Mouse (Mus musculus): ENCODE measurements at regions not wholly inside any gene's neighbourhood (a gene's known extent, or its start where the extent isn't known, plus 50 kb on each side); places are given as distances from the start of the nearest gene placed in this dataset.

GRCm38 (mm10) chr3:143369002-143369401 is 487.2 kb upstream of the Pkn2 start:
- Histone ChIP-seq H3K27me3 (replicated peaks; ENCODE audit: control insufficient read depth, insufficient read depth, low read length) (no peaks in the 10 kb centered on the region), H3K4me1 (replicated peaks; ENCODE audit: control insufficient read depth, insufficient read depth, low read length) (no peaks in the 10 kb centered on the region), H3K9me3 (ENCODE audit: control insufficient read depth, low read length) (no peaks in the 10 kb centered on the region), H3K9ac (ENCODE audit: low read depth, low read length) (no peak overlapping the region), H3K36me3 (ENCODE audit: control insufficient read depth, insufficient read depth, low read length) (no peaks in the 10 kb centered on the region), H3K4me2 (no peak overlapping the region), H3K4me3 (ENCODE audit: low read depth, low read length) (no peak overlapping the region), H3K27ac (ENCODE audit: low read depth, low read length) (no peak overlapping the region)
- WGBS, result 81% methylated on average over 1 of the region's 1 CpGs
- DNase-seq (ENCODE audit: low spot score), result no peak
- ATAC-seq (replicated peaks; ENCODE audit: low FRiP score), result no peak

- Histone ChIP-seq H3K9me3 (ENCODE audit: control insufficient read depth, low read length) (no peaks in the 10 kb centered on the region), H3K27me3 (replicated peaks; ENCODE audit: control insufficient read depth, insufficient read depth, low read length) (no peaks in the 10 kb centered on the region), H3K27ac (ENCODE audit: low read depth, low read length) (no peak overlapping the region), H3K4me3 (ENCODE audit: low read depth, low read length) (no peak overlapping the region), H3K4me2 (no peak overlapping the region), H3K9ac (ENCODE audit: low read depth, low read length) (no peak overlapping the region), H3K4me1 (replicated peaks; ENCODE audit: control insufficient read depth, insufficient read depth, low read length) (no peaks in the 10 kb centered on the region), H3K36me3 (ENCODE audit: control insufficient read depth, insufficient read depth, low read length) (no peaks in the 10 kb centered on the region)
- ATAC-seq (replicated peaks; ENCODE audit: low FRiP score), result no peak
- DNase-seq (ENCODE audit: low spot score), result no peak
- 83% methylated on average over 7 of the region's 7 CpGs for WGBS
Observed at GRCm38 (mm10) chr3:143340032-143340431, 458.2 kb upstream of the Pkn2 start.

DNA sequence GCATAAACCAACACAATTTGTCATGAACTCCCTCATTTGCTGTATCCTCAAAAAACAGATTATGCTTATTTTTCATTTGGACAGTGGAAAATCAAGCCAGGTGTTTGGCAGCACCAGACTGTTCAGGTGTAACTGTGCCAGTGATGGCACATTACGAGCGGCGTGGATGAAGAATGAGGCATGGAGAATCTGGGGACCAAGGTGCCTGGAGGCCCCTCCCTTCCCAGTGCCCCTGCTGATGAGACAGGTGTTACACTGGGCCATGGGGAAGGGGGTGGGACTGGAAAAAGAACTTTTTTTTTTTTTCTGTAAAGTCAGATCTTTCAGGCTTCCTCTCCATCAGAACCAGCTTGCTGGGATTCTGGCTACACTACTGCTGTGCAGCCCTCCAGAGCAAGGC is 451.5 kb upstream of the Pkn2 start:
- ATAC-seq (replicated peaks; ENCODE audit: low FRiP score) (no peak), DNase-seq (ENCODE audit: low spot score) (no peak)
- H3K36me3 ChIP-seq (ENCODE audit: control insufficient read depth, insufficient read depth, low read length), result no peaks in the 10 kb centered on the region
- H3K4me3 ChIP-seq (ENCODE audit: low read depth, low read length), result no peak overlapping the region
- H3K4me2 ChIP-seq, result no peak overlapping the region
- 94% methylated on average over 3 of the region's 3 CpGs for WGBS
- H3K4me1 ChIP-seq (replicated peaks; ENCODE audit: control insufficient read depth, insufficient read depth, low read length), result no peaks in the 10 kb centered on the region
- H3K9me3 ChIP-seq (ENCODE audit: control insufficient read depth, low read length), result no peaks in the 10 kb centered on the region
- no peak overlapping the region for H3K27ac ChIP-seq (ENCODE audit: low read depth, low read length)
- no peak overlapping the region for H3K9ac ChIP-seq (ENCODE audit: low read depth, low read length)
- H3K27me3 ChIP-seq (replicated peaks; ENCODE audit: control insufficient read depth, insufficient read depth, low read length), result no peaks in the 10 kb centered on the region

DNA sequence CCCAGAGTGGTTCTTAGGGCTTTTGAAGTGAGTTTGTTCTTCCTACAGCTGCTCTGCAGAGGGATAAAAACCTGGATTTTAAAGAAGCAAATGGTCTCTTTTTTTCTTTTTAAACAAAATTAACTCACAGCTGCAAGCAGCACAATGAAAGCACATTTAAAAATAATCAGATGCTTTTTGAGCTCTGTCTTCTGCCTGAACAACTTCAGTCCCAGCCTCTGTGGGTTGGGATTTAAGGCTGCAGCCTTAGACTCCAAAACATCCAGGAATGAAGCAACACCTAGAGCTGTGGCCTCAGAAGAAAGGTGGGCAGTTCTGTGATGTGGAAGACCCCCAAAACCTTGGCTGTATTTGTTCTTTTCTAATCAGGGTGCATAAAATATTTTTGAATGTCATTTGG is 446.7 kb upstream of the Pkn2 start:
- Histone ChIP-seq H3K27me3 (replicated peaks; ENCODE audit: control insufficient read depth, insufficient read depth, low read length) (no peaks in the 10 kb centered on the region), H3K4me3 (ENCODE audit: low read depth, low read length) (no peak overlapping the region)
- ATAC-seq (replicated peaks; ENCODE audit: low FRiP score), result no peak

DNA sequence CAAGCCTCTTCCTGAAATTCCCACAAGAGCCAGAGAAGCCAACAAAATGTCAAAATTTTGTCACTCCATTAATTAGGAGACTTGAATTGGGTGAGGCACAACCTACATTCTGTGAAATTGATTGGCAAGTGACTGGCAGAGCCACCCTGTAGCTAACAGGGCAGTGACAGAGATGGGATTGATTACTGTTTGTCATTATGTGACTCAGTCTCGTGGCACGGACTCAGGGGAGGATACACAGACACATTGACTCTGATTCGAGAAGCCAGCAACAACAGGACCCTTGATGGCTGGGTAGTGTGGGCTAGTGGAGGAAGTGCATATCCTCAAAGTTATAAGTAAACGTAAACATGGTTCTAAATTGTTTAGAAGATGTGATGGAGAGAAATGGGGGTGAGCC is 445.8 kb upstream of the Pkn2 start:
- H3K4me3 ChIP-seq (ENCODE audit: low read depth, low read length), result no peak overlapping the region
- ATAC-seq (replicated peaks; ENCODE audit: low FRiP score) (no peak), DNase-seq (ENCODE audit: low spot score) (no peak)
- no peak overlapping the region for H3K9ac ChIP-seq (ENCODE audit: low read depth, low read length)
- 58% methylated on average over 4 of the region's 4 CpGs for WGBS
- no peaks in the 10 kb centered on the region for H3K36me3 ChIP-seq (ENCODE audit: control insufficient read depth, insufficient read depth, low read length)
- no peak overlapping the region for H3K27ac ChIP-seq (ENCODE audit: low read depth, low read length)
- H3K27me3 ChIP-seq (replicated peaks; ENCODE audit: control insufficient read depth, insufficient read depth, low read length), result no peaks in the 10 kb centered on the region
- H3K9me3 ChIP-seq (ENCODE audit: control insufficient read depth, low read length), result no peaks in the 10 kb centered on the region
- H3K4me1 ChIP-seq (replicated peaks; ENCODE audit: control insufficient read depth, insufficient read depth, low read length), result no peaks in the 10 kb centered on the region
- H3K4me2 ChIP-seq, result no peak overlapping the region

More for the DNA sequence above, 446.7 kb upstream of the Pkn2 start:
- H3K9me3 ChIP-seq (ENCODE audit: control insufficient read depth, low read length), result no peaks in the 10 kb centered on the region
- H3K9ac ChIP-seq (ENCODE audit: low read depth, low read length), result no peak overlapping the region
- no peak overlapping the region for H3K27ac ChIP-seq (ENCODE audit: low read depth, low read length)
- H3K36me3 ChIP-seq (ENCODE audit: control insufficient read depth, insufficient read depth, low read length), result no peaks in the 10 kb centered on the region
- no peak overlapping the region for H3K4me2 ChIP-seq
- no peak for DNase-seq (ENCODE audit: low spot score)
- no peaks in the 10 kb centered on the region for H3K4me1 ChIP-seq (replicated peaks; ENCODE audit: control insufficient read depth, insufficient read depth, low read length)

DNA sequence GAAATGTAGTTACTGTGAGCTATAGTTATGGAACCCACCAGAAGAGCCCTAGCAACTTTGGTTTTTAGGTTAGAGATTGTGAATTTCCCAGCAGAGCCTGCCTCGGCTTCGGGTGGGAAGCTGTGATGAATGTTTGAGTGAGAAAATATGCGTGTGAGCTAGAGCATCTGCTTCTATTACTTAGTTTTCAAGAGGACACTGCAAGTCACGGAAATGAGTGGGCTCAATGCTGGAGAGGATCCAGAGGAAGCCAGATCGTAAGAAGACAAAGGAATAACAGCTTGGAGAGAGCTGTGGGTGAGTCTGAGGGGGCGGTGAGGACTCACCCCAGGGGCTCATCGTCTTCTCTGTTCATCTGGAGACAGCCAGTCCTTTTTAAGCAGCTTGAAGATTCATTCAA is 434.7 kb upstream of the Pkn2 start:
- Histone ChIP-seq H3K4me3 (ENCODE audit: low read depth, low read length) (no peak overlapping the region), H3K9me3 (ENCODE audit: control insufficient read depth, low read length) (no peaks in the 10 kb centered on the region), H3K9ac (ENCODE audit: low read depth, low read length) (no peak overlapping the region), H3K4me2 (no peak overlapping the region), H3K36me3 (ENCODE audit: control insufficient read depth, insufficient read depth, low read length) (no peaks in the 10 kb centered on the region), H3K27ac (ENCODE audit: low read depth, low read length) (no peak overlapping the region), H3K4me1 (replicated peaks; ENCODE audit: control insufficient read depth, insufficient read depth, low read length) (no peaks in the 10 kb centered on the region), H3K27me3 (replicated peaks; ENCODE audit: control insufficient read depth, insufficient read depth, low read length) (no peaks in the 10 kb centered on the region)
- no peak for ATAC-seq (replicated peaks; ENCODE audit: low FRiP score)
- no peak for DNase-seq (ENCODE audit: low spot score)
- 74% methylated on average over 7 of the region's 7 CpGs for WGBS

DNA sequence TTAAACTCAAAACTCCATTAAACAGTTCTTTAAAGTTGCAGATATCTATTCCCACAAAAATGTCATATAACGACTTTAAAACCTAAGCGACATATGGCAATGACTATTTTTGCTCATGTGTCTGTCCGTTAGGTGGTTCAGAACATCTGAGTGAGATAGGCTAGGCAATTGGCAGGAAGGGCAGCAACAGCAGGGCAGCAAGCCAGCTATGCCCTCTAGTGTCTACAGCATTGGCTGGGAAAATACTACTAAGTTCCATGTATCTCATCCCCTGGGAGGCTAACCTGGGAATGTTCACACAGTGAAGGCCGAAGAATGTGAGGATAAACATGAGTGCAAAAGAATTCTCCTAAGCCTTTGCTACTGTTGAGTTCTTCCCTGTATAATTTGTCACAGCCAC is 410.0 kb upstream of the Pkn2 start:
- no peaks in the 10 kb centered on the region for H3K9me3 ChIP-seq (ENCODE audit: control insufficient read depth, low read length)
- H3K27me3 ChIP-seq (replicated peaks; ENCODE audit: control insufficient read depth, insufficient read depth, low read length), result no peaks in the 10 kb centered on the region
- DNase-seq (ENCODE audit: low spot score) (no peak), ATAC-seq (replicated peaks; ENCODE audit: low FRiP score) (no peak)
- no peaks in the 10 kb centered on the region for H3K4me1 ChIP-seq (replicated peaks; ENCODE audit: control insufficient read depth, insufficient read depth, low read length)
- H3K36me3 ChIP-seq (ENCODE audit: control insufficient read depth, insufficient read depth, low read length), result no peaks in the 10 kb centered on the region
- no peak overlapping the region for H3K9ac ChIP-seq (ENCODE audit: low read depth, low read length)
- 79% methylated on average over 4 of the region's 4 CpGs for WGBS
- H3K4me3 ChIP-seq (ENCODE audit: low read depth, low read length), result no peak overlapping the region
- no peak overlapping the region for H3K4me2 ChIP-seq
- no peak overlapping the region for H3K27ac ChIP-seq (ENCODE audit: low read depth, low read length)

DNA sequence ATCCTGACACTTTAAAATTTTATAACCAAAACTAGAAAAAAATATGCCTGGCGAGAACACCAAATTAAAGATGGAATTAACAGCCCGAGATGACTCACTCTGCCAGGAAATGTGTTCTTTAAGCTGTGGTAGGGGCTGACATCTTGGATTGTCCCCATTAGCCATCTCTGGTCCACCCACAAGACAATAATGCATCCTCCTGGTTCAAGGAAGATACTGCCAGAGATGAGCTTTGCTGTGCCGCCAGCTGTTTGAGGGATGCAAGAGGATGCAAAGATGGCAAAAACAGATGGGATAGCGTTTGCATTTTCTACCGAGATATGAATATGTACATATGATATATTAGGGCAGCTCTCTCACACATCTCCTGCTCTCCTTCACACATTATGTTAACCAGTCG is 382.3 kb upstream of the Pkn2 start:
- Histone ChIP-seq H3K27ac (ENCODE audit: low read depth, low read length) (no peak overlapping the region), H3K36me3 (ENCODE audit: control insufficient read depth, insufficient read depth, low read length) (no peaks in the 10 kb centered on the region), H3K9me3 (ENCODE audit: control insufficient read depth, low read length) (no peaks in the 10 kb centered on the region), H3K4me3 (ENCODE audit: low read depth, low read length) (no peak overlapping the region), H3K27me3 (replicated peaks; ENCODE audit: control insufficient read depth, insufficient read depth, low read length) (no peaks in the 10 kb centered on the region), H3K4me1 (replicated peaks; ENCODE audit: control insufficient read depth, insufficient read depth, low read length) (no peaks in the 10 kb centered on the region), H3K9ac (ENCODE audit: low read depth, low read length) (no peak overlapping the region), H3K4me2 (no peak overlapping the region)
- 80% methylated on average over 6 of the region's 6 CpGs for WGBS
- no peak for ATAC-seq (replicated peaks; ENCODE audit: low FRiP score)
- DNase-seq (ENCODE audit: low spot score), result no peak

DNA sequence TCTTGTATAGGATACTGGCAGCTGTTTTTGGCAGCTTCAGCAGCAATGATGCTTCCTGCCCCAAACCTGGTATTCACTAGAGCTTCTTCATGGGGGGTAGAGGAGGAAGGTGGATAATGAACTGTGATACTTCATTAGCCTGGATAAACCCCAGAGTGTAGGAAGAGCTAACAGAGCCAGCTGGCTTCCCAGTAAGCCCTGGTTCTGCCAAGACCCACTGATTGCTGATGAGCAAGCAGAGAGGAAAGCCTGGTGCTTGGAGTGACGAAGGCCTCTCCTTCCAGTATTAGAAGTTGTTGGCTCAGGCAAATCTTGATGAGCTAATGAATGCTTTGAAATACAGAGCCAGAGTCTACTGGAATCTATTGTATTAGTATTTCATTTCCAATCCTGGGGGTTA is 370.8 kb upstream of the Pkn2 start:
- DNase-seq (ENCODE audit: low spot score) (no peak), ATAC-seq (replicated peaks; ENCODE audit: low FRiP score) (no peak)
- Histone ChIP-seq H3K4me2 (no peak overlapping the region), H3K36me3 (ENCODE audit: control insufficient read depth, insufficient read depth, low read length) (no peaks in the 10 kb centered on the region), H3K9me3 (ENCODE audit: control insufficient read depth, low read length) (no peaks in the 10 kb centered on the region), H3K4me3 (ENCODE audit: low read depth, low read length) (no peak overlapping the region), H3K4me1 (replicated peaks; ENCODE audit: control insufficient read depth, insufficient read depth, low read length) (no peaks in the 10 kb centered on the region), H3K9ac (ENCODE audit: low read depth, low read length) (no peak overlapping the region), H3K27me3 (replicated peaks; ENCODE audit: control insufficient read depth, insufficient read depth, low read length) (no peaks in the 10 kb centered on the region), H3K27ac (ENCODE audit: low read depth, low read length) (no peak overlapping the region)
- 83% methylated on average over 1 of the region's 1 CpGs for WGBS
